Mouse (Mus musculus) ES-E14 (cell line): Measurements from ENCODE around the gene Fgd3. TPM values are rescaled to one million over a fixed set of nuclear protein-coding genes. Genes with fewer than 3 reads are reported as not detected.
A peak's percentile ranks its signal among the peaks of the same experiment; 100 is the strongest.

Source experiments
- DNase-seq: peaks from one replicate; pipeline ENCODE4 v3.0.0-alpha.2; 2013; ENCODE audit warnings: low read depth, low spot score
- H3K27ac ChIP-seq: 2 replicates; pipeline ENCODE4 v1.5.1; 2012; ENCODE audit warnings: low read depth, mild to moderate bottlenecking, low read length, moderate library complexity, mixed read lengths; ENCODE audit not compliant: poor library complexity, insufficient read depth, severe bottlenecking
- H3K36me3 ChIP-seq: 2 replicates; pipeline ENCODE4 v1.6.1; 2012; ENCODE audit warnings: mild to moderate bottlenecking, low read length, moderate library complexity, mixed read lengths; ENCODE audit not compliant: control insufficient read depth, poor library complexity, insufficient read depth, severe bottlenecking
- H3K4me1 ChIP-seq, 2 experiments: fragments of 150-350 bp in 1 of 2; sonication (generic) in 1 of 2; 2 replicates each; pipeline ENCODE4 v1.6.1; 2012; ENCODE audit warnings: low read length in 2 of 2, mild to moderate bottlenecking in 1 of 2, mixed read lengths in 1 of 2; ENCODE audit not compliant: control insufficient read depth in 2 of 2, insufficient read depth in 2 of 2, poor library complexity in 1 of 2
- H3K4me3 ChIP-seq, 2 experiments: fragments of 150-350 bp in 1 of 2; sonication (generic) in 1 of 2; 2 replicates each; pipeline ENCODE4 v1.5.1; 2012; ENCODE audit warnings: low read length in 2 of 2, low read depth in 1 of 2, mild to moderate bottlenecking in 1 of 2, mixed read lengths in 1 of 2; ENCODE audit not compliant: insufficient read depth in 1 of 2, poor library complexity in 1 of 2, severe bottlenecking in 1 of 2
- H3K9ac ChIP-seq: 2 replicates; pipeline ENCODE4 v1.6.1; 2012; ENCODE audit warnings: low read depth, mild to moderate bottlenecking, low read length, mixed read lengths; ENCODE audit not compliant: poor library complexity, insufficient read depth, severe bottlenecking
- H3K9me3 ChIP-seq: fragments of 150-350 bp; sonication (generic); 2 replicates; pipeline ENCODE4 v1.6.1; 2012; ENCODE audit warnings: low read depth, mild to moderate bottlenecking, low read length; ENCODE audit not compliant: control insufficient read depth, insufficient read depth
- CHD2 ChIP-seq: IDR thresholded peaks from 2 replicates; pipeline ENCODE4 v1.6.1; 2014; ENCODE audit warnings: mild to moderate bottlenecking, low read depth, low read length, inconsistent platforms
- HCFC1 ChIP-seq: IDR thresholded peaks from 2 replicates; pipeline ENCODE4 v1.6.1; 2012; ENCODE audit warnings: low read length, inconsistent platforms, borderline replicate concordance; ENCODE audit not compliant: insufficient read depth
- MAFK ChIP-seq: IDR thresholded peaks from 2 replicates; pipeline ENCODE4 v1.6.1; 2014; ENCODE audit warnings: mild to moderate bottlenecking, low read depth, low read length, inconsistent platforms; ENCODE audit not compliant: insufficient read depth
- ZC3H11A ChIP-seq: IDR thresholded peaks from 2 replicates; pipeline ENCODE4 v1.6.1; 2012; ENCODE audit warnings: low read depth, mild to moderate bottlenecking, inconsistent platforms, low read length, borderline replicate concordance
- ZNF384 ChIP-seq: IDR thresholded peaks from 2 replicates; pipeline ENCODE4 v1.6.1; 2012; ENCODE audit warnings: low read depth, low read length, inconsistent platforms
- in situ Hi-C, 2 experiments: fragments of 600-800 bp; cut with MboI; formaldehyde crosslinking; loops; one replicate each; pipeline ENCODE4 v1.15.1; 2025; ENCODE audit warnings: low sequenced_read_pairs in 2 of 2, inconsistent platforms in 1 of 2; ENCODE audit not compliant: unreplicated experiment in 2 of 2
- total RNA-seq: library from RNA; depleted of rRNA; stranded (reverse); fragments of 300-350 nt; gene quantifications from 2 replicates; pipeline ENCODE4 v1.2.3, GENCODE M21; 2012

The Fgd3 gene
- total RNA-seq, 1 experiment, result 6.2 TPM

- in situ Hi-C loops, result no loop called here
Measured at GRCm38 (mm10) chr13:49247740-49248466, 72.2 kb downstream of the Fgd3 start.

GRCm38 (mm10) chr13:49247232-49247739 lies 72.8 kb downstream of the Fgd3 start:
- Histone ChIP-seq H3K4me3 (peak overlapping the region; percentile 71 to 80), H3K27ac (no peak overlapping the region), H3K36me3 (no peaks in the 10 kb centered on the region), H3K9ac (peak overlapping the region; percentile 50; the same call in 1 of the 2 replicates), H3K4me1 (peaks cover 0 to 9% of the 10 kb centered on the region in 2 experiments; a peak in 2 of 4 replicates), H3K9me3 (no peaks in the 10 kb centered on the region)
- DNase-seq, result no peak
- TF ChIP-seq HCFC1, result no peak
- no peak for TF ChIP-seq ZNF384
- TF ChIP-seq ZC3H11A, result no peak
- TF ChIP-seq CHD2, result no peak
- TF ChIP-seq MAFK, result no peak
- in situ Hi-C loops, result no loop called here

More at GRCm38 (mm10) chr13:49247740-49248466, 72.2 kb downstream of the Fgd3 start:
- TF ChIP-seq ZC3H11A (no peak), MAFK (no peak), HCFC1 (no peak), CHD2 (no peak), ZNF384 (no peak)
- peak overlapping the region; percentile 71 to 80 for H3K4me3 ChIP-seq
- peak overlapping the region; percentile 50 for H3K9ac ChIP-seq
- peak; percentile 67 for DNase-seq
- peaks cover 0 to 9% of the 10 kb centered on the region in 2 experiments; a peak in 2 of 4 replicates for H3K4me1 ChIP-seq
- no peak overlapping the region for H3K27ac ChIP-seq
- no peaks in the 10 kb centered on the region for H3K9me3 ChIP-seq
- H3K36me3 ChIP-seq, result no peaks in the 10 kb centered on the region

- DNase-seq, result no peak
- TF ChIP-seq ZC3H11A, result no peak
- TF ChIP-seq ZNF384, result no peak
- TF ChIP-seq MAFK, result no peak
- no peak for TF ChIP-seq CHD2
- TF ChIP-seq HCFC1, result no peak
- no peaks in the 10 kb centered on the region for H3K36me3 ChIP-seq
- H3K9ac ChIP-seq, result no peak overlapping the region
- peaks cover 0 to 9% of the 10 kb centered on the region in 2 experiments; a peak in 2 of 4 replicates for H3K4me1 ChIP-seq
- H3K27ac ChIP-seq, result no peak overlapping the region
- H3K9me3 ChIP-seq, result no peaks in the 10 kb centered on the region
- no peak overlapping the region for H3K4me3 ChIP-seq
- in situ Hi-C loops, result no loop called here
Measured at GRCm38 (mm10) chr13:49246626-49247025, 73.5 kb downstream of the Fgd3 start.

GRCm38 (mm10) chr13:49246011-49246410 lies 74.1 kb downstream of the Fgd3 start:
- Histone ChIP-seq H3K9me3 (no peaks in the 10 kb centered on the region), H3K36me3 (no peaks in the 10 kb centered on the region), H3K4me1 (peaks cover 0 to 9% of the 10 kb centered on the region in 2 experiments; a peak in 2 of 4 replicates), H3K4me3 (no peak overlapping the region), H3K27ac (no peak overlapping the region), H3K9ac (no peak overlapping the region)
- in situ Hi-C loops, result no loop called here
- DNase-seq, result no peak
- TF ChIP-seq MAFK (no peak), ZC3H11A (no peak), CHD2 (no peak), ZNF384 (no peak), HCFC1 (no peak)
